Mouse (Mus musculus): ENCODE data around the gene Synj2.

- no peak for TF ChIP-seq USF1 (IDR thresholded peaks at IDR 0.05; ENCODE audit: low read depth, low read length)
- no peak for TF ChIP-seq MAX (IDR thresholded peaks at IDR 0.05; ENCODE audit: low read length)
- no peak for TF ChIP-seq CTCF (IDR thresholded peaks at IDR 0.05 in 2 of 3, conservative IDR thresholded peaks at IDR 0.05 in 1 of 3; ENCODE audit: control insufficient read depth in 1 of 3, insufficient read depth in 1 of 3, low read depth in 2 of 3, low read length in 3 of 3, poor library complexity in 1 of 3, severe bottlenecking in 1 of 3)
- no peak for TF ChIP-seq EP300 (IDR thresholded peaks at IDR 0.05; ENCODE audit: low read depth in 1 of 2, low read length in 2 of 2)
- TF ChIP-seq MAFK (IDR thresholded peaks at IDR 0.05; ENCODE audit: borderline replicate concordance, low read depth, low read length) = no peak
Observed at GRCm38 (mm10) chr17:5896066-5896465, 45.0 kb upstream of the Synj2 start.
